Mouse (Mus musculus) retina, adult 2 months (tissue): ENCODE data around the gene Fam89b.

Experiments used
- DNase-seq: peaks from one replicate; pipeline ENCODE4 v3.0.0-alpha.2; 2012; ENCODE audit warnings: low read depth, low spot score

Gene Fam89b

GRCm38 (mm10) chr19:5684236-5684635, 45.2 kb downstream of the Fam89b start:
- no peak for DNase-seq

- no peak for DNase-seq
These were observed 49.0 kb downstream of the Fam89b start for GRCm38 (mm10) chr19:5680432-5680831.
